Mouse (Mus musculus): ENCODE data around the gene Slc35f6. TPM values are rescaled to one million over a fixed set of nuclear protein-coding genes. Genes with fewer than 3 reads are reported as not detected.

The Slc35f6 gene
- total RNA-seq (2014; fragmentation: Nextera tagmentation) (11.8 and 15.4 TPM in 2 replicates), total RNA-seq (2017) (2.8 and 6.6 TPM in 2 replicates)

GRCm38 (mm10) chr5:30647815-30648560, at the start of gene Slc35f6:
Gene Slc35f6 (plus strand): TSS chr5:30647933.
- peak; percentile 71 for ATAC-seq (replicated peaks; ENCODE audit: poor library complexity, severe bottlenecking)

GRCm38 (mm10) chr5:30601397-30601796, 46.3 kb upstream of the Slc35f6 start:
- no peak for ATAC-seq (replicated peaks; ENCODE audit: poor library complexity, severe bottlenecking)

DNA sequence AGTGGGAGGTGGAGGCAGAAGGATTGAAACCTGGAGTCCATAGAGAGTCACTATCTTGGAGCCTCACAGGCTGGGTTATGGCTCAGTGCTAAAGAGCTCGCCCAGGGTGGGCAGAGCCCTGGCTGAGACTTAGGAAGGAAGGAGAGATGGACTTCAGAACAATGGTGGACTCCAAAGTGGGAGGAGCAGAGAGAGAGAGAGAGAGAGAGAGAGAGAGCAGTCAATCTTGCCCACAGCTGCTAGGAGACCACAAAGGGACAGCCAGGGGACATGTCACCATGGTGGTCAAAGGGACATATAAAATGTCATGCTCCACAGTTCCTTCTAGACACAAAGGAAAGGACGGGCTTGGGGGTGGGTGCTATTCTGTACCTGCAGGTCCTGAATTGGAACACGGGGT, 44.5 kb upstream of the Slc35f6 start:
- no peak for ATAC-seq (replicated peaks; ENCODE audit: poor library complexity, severe bottlenecking)

GRCm38 (mm10) chr5:30603926-30604325, 43.8 kb upstream of the Slc35f6 start:
- no peak for ATAC-seq (replicated peaks; ENCODE audit: poor library complexity, severe bottlenecking)

DNA sequence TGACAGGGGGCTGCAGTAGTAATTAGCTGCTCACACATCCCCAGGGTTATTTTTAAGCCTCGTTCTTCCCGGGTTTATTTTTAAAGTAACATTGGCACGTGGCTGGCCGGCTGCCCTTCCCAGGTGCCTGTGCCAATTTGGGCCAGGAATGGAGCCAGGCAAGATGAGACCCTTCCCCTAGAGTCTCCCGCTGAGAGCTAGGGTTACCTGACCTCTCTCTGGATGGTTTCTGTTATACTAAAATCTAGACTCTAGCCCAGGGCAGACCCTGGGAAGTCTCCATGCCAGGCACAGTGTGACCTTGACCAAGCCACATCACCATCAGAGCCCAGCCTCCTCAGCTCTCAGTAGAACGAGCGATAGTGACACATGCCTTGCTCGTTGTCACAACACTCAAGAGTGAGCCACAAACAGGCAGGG, 43.0 kb upstream of the Slc35f6 start:
- no peak for ATAC-seq (replicated peaks; ENCODE audit: poor library complexity, severe bottlenecking)

GRCm38 (mm10) chr5:30605649-30606048, 42.1 kb upstream of the Slc35f6 start:
- no peak for ATAC-seq (replicated peaks; ENCODE audit: poor library complexity, severe bottlenecking)

DNA sequence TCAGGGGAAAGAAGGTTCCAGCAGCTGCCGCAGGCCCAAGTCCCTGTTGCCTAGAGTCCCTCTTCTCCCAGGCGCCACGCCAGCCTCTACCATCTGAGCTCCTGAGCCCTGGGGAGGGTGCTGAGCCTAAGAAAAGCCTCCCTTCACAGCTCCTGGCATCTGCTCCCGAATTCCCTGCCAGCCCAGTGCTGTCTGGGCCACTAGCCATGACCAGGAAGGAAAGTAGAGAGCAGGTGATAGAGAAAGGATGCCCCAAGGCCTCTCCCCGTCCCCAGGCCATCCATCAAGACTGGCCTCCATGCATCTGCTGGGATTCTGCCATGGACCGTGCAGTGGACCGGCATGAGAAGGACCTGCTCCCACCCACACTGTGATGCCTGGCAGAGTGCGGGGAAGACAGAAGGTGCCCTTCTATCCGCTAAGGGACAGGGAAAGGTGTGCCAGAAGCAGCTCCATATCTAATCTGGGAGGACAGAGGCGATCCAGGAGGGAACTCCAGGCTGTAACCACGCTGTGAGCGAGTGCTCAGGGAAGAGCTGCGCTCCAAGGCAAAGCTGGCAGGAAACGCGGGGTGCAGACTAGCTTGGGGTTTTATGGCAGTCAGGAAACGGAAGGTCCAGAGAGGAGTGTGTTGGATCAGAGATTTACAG, 41.2 kb upstream of the Slc35f6 start:
- ATAC-seq (replicated peaks; ENCODE audit: poor library complexity, severe bottlenecking): no peak

DNA sequence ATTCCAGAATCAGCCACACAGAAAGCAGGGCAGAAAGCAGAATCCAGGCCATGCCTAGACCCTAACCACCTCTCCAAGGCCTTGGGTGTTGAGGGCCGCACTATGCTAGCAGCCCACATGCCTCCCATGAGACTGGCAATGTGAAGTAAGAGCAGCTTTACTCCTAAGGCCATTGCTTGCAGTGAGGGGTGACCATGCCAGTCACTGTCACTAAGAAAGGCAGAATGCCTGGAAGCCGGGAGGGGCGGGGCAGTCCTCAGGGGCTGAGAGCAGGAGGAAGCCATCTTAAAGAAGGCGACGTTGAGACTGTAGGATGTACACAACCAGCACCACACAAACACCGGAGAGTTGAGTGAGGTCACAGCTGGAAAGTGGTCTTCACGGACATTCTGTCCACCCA, 38.6 kb upstream of the Slc35f6 start:
- ATAC-seq (replicated peaks; ENCODE audit: poor library complexity, severe bottlenecking): no peak

- no peak for ATAC-seq (replicated peaks; ENCODE audit: poor library complexity, severe bottlenecking)
These were observed 37.7 kb upstream of the Slc35f6 start for GRCm38 (mm10) chr5:30609918-30610645.

GRCm38 (mm10) chr5:30611091-30611490, 36.6 kb upstream of the Slc35f6 start:
- no peak for ATAC-seq (replicated peaks; ENCODE audit: poor library complexity, severe bottlenecking)

DNA sequence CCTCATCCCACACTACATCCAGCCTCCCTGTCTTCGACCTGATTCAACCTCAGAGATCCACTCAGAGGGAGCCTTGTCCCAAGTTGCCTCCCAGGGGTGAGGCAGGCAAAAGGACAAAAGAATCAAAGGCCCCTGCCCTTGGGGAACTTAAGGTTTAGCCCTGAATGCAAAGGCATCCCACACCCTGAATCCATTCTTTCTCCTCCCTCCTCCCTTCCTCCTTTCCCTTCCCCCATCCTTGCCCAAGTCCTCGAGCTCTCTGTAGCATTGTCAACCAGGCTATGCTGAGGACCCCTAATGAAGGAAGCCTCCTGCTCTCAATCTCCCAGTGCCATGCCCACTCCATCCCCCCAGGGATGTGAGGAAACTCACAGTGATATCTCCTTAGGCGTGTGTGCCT, 36.0 kb upstream of the Slc35f6 start:
- ATAC-seq (replicated peaks; ENCODE audit: poor library complexity, severe bottlenecking): no peak

DNA sequence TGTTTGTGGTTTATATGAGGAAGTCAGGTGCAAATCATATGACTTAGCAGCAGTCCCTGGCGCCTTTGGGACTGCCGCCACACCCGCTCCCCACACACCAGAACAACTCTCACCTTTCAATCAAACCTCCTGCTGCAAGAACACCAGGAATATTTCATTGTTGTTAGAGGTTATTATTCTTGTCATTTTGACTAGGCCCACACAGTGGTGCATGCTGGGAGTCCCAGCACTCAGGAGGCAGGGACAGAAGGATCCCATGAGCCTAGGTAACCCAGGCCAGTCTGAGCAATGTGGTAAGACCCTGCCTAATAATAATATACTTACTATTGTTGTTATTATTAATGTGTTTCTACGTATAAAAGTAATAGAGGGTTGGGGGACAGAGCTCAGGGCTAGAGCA, 35.2 kb upstream of the Slc35f6 start:
- ATAC-seq (replicated peaks; ENCODE audit: poor library complexity, severe bottlenecking): no peak

- no peak for ATAC-seq (replicated peaks; ENCODE audit: poor library complexity, severe bottlenecking)
These were observed 34.5 kb upstream of the Slc35f6 start for GRCm38 (mm10) chr5:30613242-30613641.

GRCm38 (mm10) chr5:30614221-30614620, 33.5 kb upstream of the Slc35f6 start:
- no peak for ATAC-seq (replicated peaks; ENCODE audit: poor library complexity, severe bottlenecking)

GRCm38 (mm10) chr5:30615416-30615815, 32.3 kb upstream of the Slc35f6 start:
- ATAC-seq (replicated peaks; ENCODE audit: poor library complexity, severe bottlenecking): no peak

DNA sequence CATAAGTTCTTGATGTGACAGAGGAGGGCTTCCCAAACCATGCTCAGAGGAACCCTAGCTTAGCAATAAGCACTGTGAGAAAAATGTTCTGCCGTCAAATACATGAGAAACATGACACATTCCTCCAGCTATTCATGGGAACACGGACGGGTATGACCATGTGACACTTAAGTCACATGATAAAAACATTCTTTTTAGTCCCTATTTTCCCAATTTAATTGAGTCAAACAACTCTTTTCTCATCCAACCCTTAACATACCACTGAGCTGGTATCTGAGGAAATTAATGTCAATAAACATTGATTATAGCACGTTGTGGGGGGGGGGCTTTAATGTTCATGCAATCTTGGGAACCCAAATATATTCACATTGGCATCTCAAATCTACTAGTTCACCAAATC, 31.9 kb upstream of the Slc35f6 start:
- ATAC-seq (replicated peaks; ENCODE audit: poor library complexity, severe bottlenecking): no peak

- ATAC-seq (replicated peaks; ENCODE audit: poor library complexity, severe bottlenecking): no peak
These were observed 31.1 kb upstream of the Slc35f6 start for GRCm38 (mm10) chr5:30616644-30617043.

DNA sequence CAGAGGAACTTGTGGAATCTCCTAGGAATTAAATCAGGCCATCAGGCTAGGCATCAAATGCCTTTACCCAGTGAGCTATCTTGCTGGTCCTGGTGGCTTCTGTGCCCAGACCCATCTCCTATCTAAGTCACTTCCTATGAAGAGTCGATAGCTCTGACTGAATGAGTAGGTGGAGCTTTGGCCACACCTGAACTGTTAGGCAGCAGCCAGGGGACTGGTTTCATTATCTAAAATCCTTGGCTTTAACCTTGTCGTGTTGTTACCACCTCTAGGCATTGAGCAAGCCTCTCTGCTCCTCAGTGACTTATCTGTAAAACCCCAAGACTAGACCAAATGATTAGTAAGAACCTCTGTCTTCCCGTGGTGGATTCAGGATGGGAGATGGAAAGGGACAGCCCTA, 30.4 kb upstream of the Slc35f6 start:
- no peak for ATAC-seq (replicated peaks; ENCODE audit: poor library complexity, severe bottlenecking)

GRCm38 (mm10) chr5:30617851-30618250, 29.9 kb upstream of the Slc35f6 start:
- ATAC-seq (replicated peaks; ENCODE audit: poor library complexity, severe bottlenecking): no peak

DNA sequence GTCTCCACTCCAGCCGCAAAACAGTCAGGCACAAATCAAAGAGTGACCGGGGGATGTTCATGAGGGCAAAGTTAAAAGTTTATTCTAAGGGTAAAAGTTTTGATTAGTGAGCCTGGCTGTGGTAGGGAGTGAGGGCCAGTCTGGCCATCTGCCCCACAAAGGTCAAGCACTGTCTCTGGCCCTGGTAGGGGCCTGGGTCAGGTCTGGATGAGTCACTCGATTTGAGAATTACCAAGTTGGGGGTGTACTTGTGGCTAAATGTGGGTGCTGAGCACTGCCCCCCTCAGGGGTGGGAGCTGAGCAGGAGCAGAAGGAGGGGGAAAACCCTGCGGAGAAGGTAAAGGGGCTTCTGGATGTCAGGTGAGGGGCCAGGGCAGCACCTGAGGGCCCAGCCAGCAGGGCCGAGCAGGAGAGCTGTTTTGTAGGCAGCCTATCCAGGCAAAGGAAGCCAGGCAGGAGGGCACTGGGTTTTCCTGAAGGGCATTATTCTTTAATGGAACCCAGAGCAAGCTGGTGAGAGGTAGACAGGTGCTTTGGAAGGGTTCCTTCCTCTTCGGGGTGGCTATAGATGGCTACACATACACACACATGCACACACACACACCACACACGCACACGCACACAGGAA, 29.2 kb upstream of the Slc35f6 start:
- no peak for ATAC-seq (replicated peaks; ENCODE audit: poor library complexity, severe bottlenecking)

DNA sequence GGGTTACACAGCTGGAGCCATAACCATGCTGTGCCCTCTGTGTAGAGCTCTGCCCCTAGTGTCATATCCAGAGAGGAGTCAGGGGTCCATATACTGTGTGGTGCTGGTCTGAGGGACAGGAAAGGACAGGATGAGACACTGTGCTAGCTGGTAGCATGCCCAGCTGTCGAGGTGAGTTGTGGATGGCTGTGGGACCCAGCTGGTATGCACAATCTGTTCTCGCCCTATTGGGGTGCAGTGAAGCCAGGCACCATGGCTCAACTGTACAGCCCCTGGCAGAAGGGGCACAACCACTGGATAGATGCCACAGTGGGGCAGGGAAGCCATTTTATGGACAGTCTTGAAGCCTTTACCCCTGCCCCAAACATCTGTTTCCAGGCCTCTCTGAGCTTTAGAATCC, 28.5 kb upstream of the Slc35f6 start:
- no peak for ATAC-seq (replicated peaks; ENCODE audit: poor library complexity, severe bottlenecking)
